Mouse (Mus musculus): ENCODE data around the gene Napsa. TPM values are rescaled to one million over a fixed set of nuclear protein-coding genes. Genes with fewer than 3 reads are reported as not detected.

Napsa gene
- polyA plus RNA-seq, 1 experiment from 2014 or later = 2.8 TPM

DNA sequence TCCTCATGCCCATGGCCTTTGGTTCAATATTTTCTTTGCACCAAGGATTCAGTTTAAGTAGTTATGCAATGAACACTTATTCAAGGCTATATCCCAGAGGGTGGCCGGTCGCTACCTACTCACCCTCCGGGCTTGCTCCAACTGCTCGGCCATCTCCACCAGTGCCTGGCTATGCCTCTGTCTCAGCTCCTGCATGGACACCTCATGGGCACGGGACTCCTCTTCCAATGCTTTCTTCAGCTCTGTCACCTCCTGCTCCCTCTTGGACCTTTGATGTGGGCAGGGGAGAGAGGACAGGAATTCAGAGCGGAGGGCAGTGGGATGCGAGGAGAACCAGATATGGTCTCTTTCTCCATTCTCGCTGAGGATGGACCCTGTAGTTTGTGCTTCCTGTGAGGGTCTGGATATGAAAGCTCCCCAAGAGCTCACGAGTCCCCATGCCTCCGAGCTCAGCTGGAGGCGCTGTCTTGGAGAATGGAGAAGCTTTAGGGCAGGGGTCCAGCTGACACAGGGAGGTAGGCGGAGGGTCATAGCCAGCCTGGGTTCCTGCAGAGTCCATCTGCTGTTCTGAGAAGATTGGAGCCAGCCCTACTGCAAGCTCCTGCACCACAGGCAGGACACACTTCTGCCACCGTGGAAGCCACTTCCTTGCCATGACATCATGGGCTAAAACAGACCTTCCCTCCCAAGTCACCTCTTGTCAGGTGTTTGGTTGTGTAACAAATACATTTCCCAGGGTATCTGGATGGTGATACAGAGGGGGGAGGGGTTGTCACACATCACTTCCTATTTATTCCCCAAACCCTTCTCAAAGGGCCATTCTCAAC, 53.3 kb downstream of the Napsa start:
- ATAC-seq (ENCODE audit: low read depth) = no peak
- Histone ChIP-seq H3K4me3 (ENCODE audit: low read depth, low read length) (no peak overlapping the region), H3K4me1 (ENCODE audit: control insufficient read depth, insufficient read depth, low read length) (no peaks in the 10 kb centered on the region), H3K36me3 (ENCODE audit: control insufficient read depth, insufficient read depth, low read length) (no peaks in the 10 kb centered on the region), H3K27me3 (replicated peaks; ENCODE audit: control insufficient read depth, insufficient read depth, low read length) (no peaks in the 10 kb centered on the region), H3K27ac (replicated peaks; ENCODE audit: low read depth, low read length) (no peak overlapping the region), H3K9ac (ENCODE audit: low read depth, low read length) (no peak overlapping the region), H3K4me2 (ENCODE audit: low read depth, low read length) (no peak overlapping the region), H3K9me3 (ENCODE audit: control insufficient read depth, low read length) (no peaks in the 10 kb centered on the region)
- 87% methylated on average over 13 of the region's 13 CpGs for WGBS
- no peak for DNase-seq (ENCODE audit: low spot score)

- 50% methylated on average over 1 of the region's 1 CpGs for WGBS
- Histone ChIP-seq H3K36me3 (ENCODE audit: control insufficient read depth, insufficient read depth, low read length) (no peaks in the 10 kb centered on the region), H3K4me1 (ENCODE audit: control insufficient read depth, insufficient read depth, low read length) (no peaks in the 10 kb centered on the region), H3K4me3 (ENCODE audit: low read depth, low read length) (no peak overlapping the region), H3K9me3 (ENCODE audit: control insufficient read depth, low read length) (no peaks in the 10 kb centered on the region), H3K27ac (replicated peaks; ENCODE audit: low read depth, low read length) (no peak overlapping the region), H3K9ac (ENCODE audit: low read depth, low read length) (no peak overlapping the region), H3K4me2 (ENCODE audit: low read depth, low read length) (no peak overlapping the region), H3K27me3 (replicated peaks; ENCODE audit: control insufficient read depth, insufficient read depth, low read length) (no peaks in the 10 kb centered on the region)
- ATAC-seq (ENCODE audit: low read depth) = no peak
- no peak for DNase-seq (ENCODE audit: low spot score)
These were observed 53.8 kb downstream of the Napsa start for GRCm38 (mm10) chr7:44626068-44626385.

DNA sequence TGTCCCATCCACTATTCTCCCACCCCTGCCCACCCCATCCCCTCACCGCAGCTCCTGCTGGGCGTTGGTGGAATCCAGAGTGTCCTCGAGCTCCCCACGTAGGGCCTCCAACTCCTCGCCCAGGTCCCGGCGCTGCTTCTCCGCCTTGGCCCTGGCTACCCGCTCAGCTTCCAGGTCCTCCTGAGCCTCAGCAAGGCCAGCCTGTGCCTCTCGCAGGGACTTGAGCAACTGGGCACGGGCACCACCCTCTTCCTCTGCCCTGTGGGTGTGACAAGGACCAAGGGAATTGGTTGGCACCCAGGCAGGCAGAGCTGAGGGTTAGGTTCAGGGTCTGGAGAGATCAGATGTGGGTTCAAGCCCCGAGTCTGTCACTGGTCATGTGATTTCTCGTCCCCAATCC, 54.8 kb downstream of the Napsa start:
- H3K4me1 ChIP-seq (ENCODE audit: control insufficient read depth, insufficient read depth, low read length) = no peaks in the 10 kb centered on the region
- H3K9ac ChIP-seq (ENCODE audit: low read depth, low read length) = no peak overlapping the region
- DNase-seq (ENCODE audit: low spot score) = no peak
- H3K4me2 ChIP-seq (ENCODE audit: low read depth, low read length) = no peak overlapping the region
- WGBS = 88% methylated on average over 13 of the region's 13 CpGs
- no peaks in the 10 kb centered on the region for H3K27me3 ChIP-seq (replicated peaks; ENCODE audit: control insufficient read depth, insufficient read depth, low read length)
- H3K36me3 ChIP-seq (ENCODE audit: control insufficient read depth, insufficient read depth, low read length) = no peaks in the 10 kb centered on the region
- no peaks in the 10 kb centered on the region for H3K9me3 ChIP-seq (ENCODE audit: control insufficient read depth, low read length)
- H3K27ac ChIP-seq (replicated peaks; ENCODE audit: low read depth, low read length) = no peak overlapping the region
- H3K4me3 ChIP-seq (ENCODE audit: low read depth, low read length) = no peak overlapping the region
- ATAC-seq (ENCODE audit: low read depth) = no peak

- ATAC-seq (ENCODE audit: low read depth) (no peak), DNase-seq (ENCODE audit: low spot score) (no peak)
- Histone ChIP-seq H3K27me3 (replicated peaks; ENCODE audit: control insufficient read depth, insufficient read depth, low read length) (peaks cover 8% of the 10 kb centered on the region; the same call in 1 of the 2 replicates), H3K4me3 (ENCODE audit: low read depth, low read length) (no peak overlapping the region), H3K4me1 (ENCODE audit: control insufficient read depth, insufficient read depth, low read length) (no peaks in the 10 kb centered on the region), H3K4me2 (ENCODE audit: low read depth, low read length) (no peak overlapping the region), H3K9me3 (ENCODE audit: control insufficient read depth, low read length) (no peaks in the 10 kb centered on the region), H3K9ac (ENCODE audit: low read depth, low read length) (no peak overlapping the region), H3K27ac (replicated peaks; ENCODE audit: low read depth, low read length) (no peak overlapping the region), H3K36me3 (ENCODE audit: control insufficient read depth, insufficient read depth, low read length) (no peaks in the 10 kb centered on the region)
- 86% methylated on average over 15 of the region's 15 CpGs for WGBS
These were observed 56.3 kb downstream of the Napsa start for GRCm38 (mm10) chr7:44628402-44629034.

DNA sequence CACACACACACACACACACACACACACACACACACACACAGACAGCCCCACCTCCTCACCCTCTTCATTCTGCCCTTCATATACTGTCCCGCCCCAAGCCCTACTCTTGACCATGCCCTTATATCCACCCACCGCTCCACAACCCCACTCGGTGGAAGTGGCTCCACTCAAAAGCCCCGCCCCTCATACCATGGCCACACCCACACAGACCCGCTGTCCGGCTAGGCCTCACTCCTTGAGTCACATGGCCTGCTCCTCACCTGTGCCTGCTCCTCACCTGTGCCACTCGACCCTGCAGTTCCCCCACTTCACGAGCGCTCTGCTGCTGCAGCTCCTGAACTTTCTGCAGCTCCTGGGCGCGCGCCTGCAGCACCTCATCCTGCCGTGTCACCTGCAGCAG, 58.3 kb downstream of the Napsa start:
- ATAC-seq (ENCODE audit: low read depth) = no peak
- no peak overlapping the region for H3K9ac ChIP-seq (ENCODE audit: low read depth, low read length)
- 72% methylated on average over 13 of the region's 13 CpGs for WGBS

DNA sequence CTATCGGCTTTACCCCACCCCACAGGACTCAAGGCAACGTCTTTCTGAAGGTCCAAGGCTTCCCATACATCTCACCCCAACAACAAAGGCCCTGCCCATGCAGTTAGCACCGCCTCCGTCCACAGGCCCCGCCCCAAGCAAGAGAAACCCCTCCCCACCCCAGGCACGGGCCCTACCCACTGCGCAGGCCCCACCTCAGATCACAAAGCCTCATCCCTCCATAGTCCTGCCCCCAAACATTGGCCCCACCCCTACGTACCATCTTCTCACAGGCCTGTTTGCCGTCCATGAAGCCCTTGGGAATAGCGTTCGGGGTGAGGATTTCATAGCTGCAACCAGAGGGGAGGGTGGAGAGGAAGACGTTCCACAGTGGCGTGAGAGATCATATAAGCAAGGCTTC, 60.5 kb downstream of the Napsa start:
- Histone ChIP-seq H3K9ac (ENCODE audit: low read depth, low read length) (no peak overlapping the region), H3K4me1 (ENCODE audit: control insufficient read depth, insufficient read depth, low read length) (no peaks in the 10 kb centered on the region), H3K27ac (replicated peaks; ENCODE audit: low read depth, low read length) (no peak overlapping the region), H3K27me3 (replicated peaks; ENCODE audit: control insufficient read depth, insufficient read depth, low read length) (peaks cover 8% of the 10 kb centered on the region), H3K9me3 (ENCODE audit: control insufficient read depth, low read length) (no peaks in the 10 kb centered on the region), H3K4me2 (ENCODE audit: low read depth, low read length) (no peak overlapping the region), H3K4me3 (ENCODE audit: low read depth, low read length) (no peak overlapping the region), H3K36me3 (ENCODE audit: control insufficient read depth, insufficient read depth, low read length) (no peaks in the 10 kb centered on the region)
- ATAC-seq (ENCODE audit: low read depth) (no peak), DNase-seq (ENCODE audit: low spot score) (no peak)
- 34% methylated on average over 13 of the region's 13 CpGs for WGBS

More for the DNA sequence above, 58.3 kb downstream of the Napsa start:
- Histone ChIP-seq H3K4me1 (ENCODE audit: control insufficient read depth, insufficient read depth, low read length) (no peaks in the 10 kb centered on the region), H3K27me3 (replicated peaks; ENCODE audit: control insufficient read depth, insufficient read depth, low read length) (peaks cover 8% of the 10 kb centered on the region; the same call in 1 of the 2 replicates), H3K36me3 (ENCODE audit: control insufficient read depth, insufficient read depth, low read length) (no peaks in the 10 kb centered on the region), H3K4me2 (ENCODE audit: low read depth, low read length) (no peak overlapping the region), H3K9me3 (ENCODE audit: control insufficient read depth, low read length) (no peaks in the 10 kb centered on the region), H3K4me3 (ENCODE audit: low read depth, low read length) (no peak overlapping the region), H3K27ac (replicated peaks; ENCODE audit: low read depth, low read length) (no peak overlapping the region)
- DNase-seq (ENCODE audit: low spot score) = no peak

GRCm38 (mm10) chr7:44633407-44633806, 61.2 kb downstream of the Napsa start:
- 14% methylated on average over 15 of the region's 15 CpGs for WGBS
- Histone ChIP-seq H3K9ac (ENCODE audit: low read depth, low read length) (no peak overlapping the region), H3K27ac (replicated peaks; ENCODE audit: low read depth, low read length) (no peak overlapping the region), H3K27me3 (replicated peaks; ENCODE audit: control insufficient read depth, insufficient read depth, low read length) (peaks cover 13% of the 10 kb centered on the region), H3K4me3 (ENCODE audit: low read depth, low read length) (no peak overlapping the region), H3K36me3 (ENCODE audit: control insufficient read depth, insufficient read depth, low read length) (no peaks in the 10 kb centered on the region), H3K9me3 (ENCODE audit: control insufficient read depth, low read length) (no peaks in the 10 kb centered on the region), H3K4me2 (ENCODE audit: low read depth, low read length) (no peak overlapping the region), H3K4me1 (ENCODE audit: control insufficient read depth, insufficient read depth, low read length) (no peaks in the 10 kb centered on the region)
- ATAC-seq (ENCODE audit: low read depth) (no peak), DNase-seq (ENCODE audit: low spot score) (no peak)
